Mouse (Mus musculus): ENCODE data around the gene Gm10638.

Gene Gm10638

DNA sequence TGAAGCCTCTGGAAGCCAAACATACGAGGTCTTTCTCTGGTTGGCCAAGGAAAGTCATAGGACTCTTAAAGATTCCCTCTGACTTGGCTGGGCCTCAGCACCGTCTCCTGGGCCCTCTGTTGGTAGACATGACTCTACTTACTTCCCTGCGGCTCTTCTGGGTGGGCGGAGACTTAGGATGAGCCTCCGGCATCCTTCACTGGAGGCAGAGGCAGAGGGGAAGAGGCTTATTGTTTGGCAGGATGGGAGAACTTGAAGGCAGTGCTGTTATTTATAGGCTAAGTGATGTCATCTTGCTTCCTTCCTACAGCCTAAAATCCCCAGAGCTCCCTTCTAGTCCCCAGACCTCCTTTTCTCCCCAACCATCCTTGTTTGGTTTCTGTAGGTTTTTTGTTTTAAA lies 41.0 kb downstream of the Gm10638 start:
- in situ Hi-C loops (cut with MboI, MseI): no loop called here

DNA sequence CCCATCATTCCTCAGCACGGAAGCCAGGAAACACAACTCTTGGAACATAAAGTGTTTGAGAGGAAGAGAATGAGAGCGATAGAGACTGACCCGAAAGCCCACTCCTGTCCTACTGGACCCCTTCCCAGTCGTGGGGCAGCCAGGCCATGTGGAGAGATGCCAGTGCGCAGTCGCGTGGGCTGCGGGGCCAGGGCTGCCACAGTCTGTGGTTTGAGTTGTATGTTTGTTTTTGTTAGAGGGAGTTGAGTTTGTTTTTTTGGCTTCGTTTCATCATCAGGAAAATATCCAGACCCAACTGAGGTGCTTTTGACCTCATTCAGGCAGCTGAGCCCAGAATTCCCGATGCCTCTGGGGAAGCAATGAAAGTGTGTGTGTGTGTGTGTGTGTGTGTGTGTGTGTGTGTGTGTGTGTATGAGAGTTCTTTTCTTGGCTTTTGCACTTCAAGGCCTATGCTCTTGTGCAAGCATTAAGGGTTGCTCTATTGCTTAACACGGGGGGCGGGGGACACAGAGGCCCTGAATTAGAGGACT lies 42.5 kb downstream of the Gm10638 start:
- in situ Hi-C loops (cut with MboI, MseI): no loop called here

DNA sequence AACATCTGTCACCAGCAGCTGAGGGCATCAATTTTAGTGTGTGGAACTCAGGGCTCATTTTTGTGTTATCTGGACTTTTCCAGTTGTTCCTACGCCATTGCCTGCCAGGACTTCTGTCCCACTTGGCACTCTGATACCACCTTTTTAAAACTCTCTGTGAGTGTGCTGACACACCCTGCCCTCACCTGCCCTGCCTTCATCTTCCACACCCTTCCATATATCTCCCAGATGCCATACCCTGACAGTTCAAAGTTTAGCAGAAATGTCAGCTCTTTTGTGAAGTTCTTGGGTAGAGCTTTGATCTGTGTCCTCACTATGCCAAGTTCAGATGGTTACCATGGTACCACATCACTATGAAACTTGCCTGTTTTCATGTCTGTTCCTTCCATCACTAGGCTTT lies 44.1 kb downstream of the Gm10638 start:
- in situ Hi-C loops (cut with MboI, MseI): no loop called here

DNA sequence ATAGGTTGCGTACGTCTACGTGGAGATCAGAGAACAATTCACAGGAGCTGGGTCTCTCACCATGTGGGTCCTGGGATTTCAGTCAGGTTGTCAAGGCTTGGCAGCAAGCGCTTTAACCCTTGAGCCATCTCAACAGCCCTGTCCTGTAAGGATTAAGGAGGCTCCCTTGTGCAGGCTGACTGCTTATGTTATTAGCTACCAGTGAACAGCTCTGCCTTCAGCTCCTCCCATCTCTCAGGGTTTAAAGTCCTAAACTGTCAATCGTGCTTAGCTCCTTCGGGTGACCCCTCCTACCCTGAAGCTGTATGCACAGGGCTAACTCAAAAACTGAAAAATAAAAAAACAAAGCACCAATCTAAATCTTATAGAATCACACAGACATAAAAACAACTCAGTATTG lies 46.0 kb downstream of the Gm10638 start:
- in situ Hi-C loops (cut with MboI, MseI): no loop called here

DNA sequence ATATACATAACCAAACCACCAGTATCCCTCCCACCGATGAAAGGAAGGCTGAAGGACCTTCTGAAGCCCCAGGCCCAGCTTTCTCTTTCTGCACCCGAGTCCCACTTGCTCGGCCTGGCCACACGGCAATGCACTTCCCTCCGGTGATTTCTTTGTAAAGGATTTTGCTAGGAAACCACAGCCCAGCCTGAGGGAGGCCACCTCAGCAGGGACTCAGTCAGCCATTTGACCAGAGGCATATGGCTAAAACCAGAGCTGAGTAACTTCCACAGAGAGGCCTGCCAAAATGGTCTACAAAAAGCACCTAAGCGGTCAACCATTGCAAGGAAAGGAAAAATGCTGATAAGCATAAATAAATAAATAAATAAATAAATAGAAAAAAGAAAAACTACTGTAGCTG lies 49.2 kb downstream of the Gm10638 start:
- in situ Hi-C loops (cut with MboI, MseI): no loop called here

All from T-helper 2 cell (primary cell).